Mouse (Mus musculus): Measurements from ENCODE around the gene Ezr.

The Ezr gene

GRCm38 (mm10) chr17:6789103-6789502 lies 6.5 kb upstream of the Ezr start:
- peak; percentile 58 for DNase-seq

DNA sequence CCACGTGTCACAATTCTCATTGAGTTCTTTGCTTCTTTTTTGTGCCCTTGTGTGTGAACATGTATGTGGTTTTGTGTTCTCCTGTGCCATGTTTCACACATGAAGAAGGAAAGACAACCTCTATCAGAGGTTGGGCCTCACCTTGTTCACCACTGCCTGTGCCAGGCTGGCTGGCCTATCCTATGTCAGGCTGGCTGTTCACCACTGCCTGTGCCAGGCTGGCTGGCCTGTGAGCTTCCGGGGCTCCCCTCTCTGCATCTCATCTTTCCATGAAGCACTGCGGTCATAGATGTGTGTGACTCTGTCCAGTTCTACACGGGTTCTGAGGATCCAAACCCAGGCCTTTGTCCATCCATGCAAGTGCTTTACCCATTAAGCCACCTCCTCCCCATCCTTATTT lies 4.7 kb upstream of the Ezr start:
- no peak for DNase-seq

- no peak for DNase-seq
Measured at GRCm38 (mm10) chr17:6783756-6784357, 1.3 kb upstream of the Ezr start.

- peak; percentile 36 for DNase-seq
Measured at GRCm38 (mm10) chr17:6783006-6783661, 550 bp upstream of the Ezr start.

- no peak for DNase-seq
Measured at GRCm38 (mm10) chr17:6782033-6782526, 504 bp downstream of the Ezr start.

DNA sequence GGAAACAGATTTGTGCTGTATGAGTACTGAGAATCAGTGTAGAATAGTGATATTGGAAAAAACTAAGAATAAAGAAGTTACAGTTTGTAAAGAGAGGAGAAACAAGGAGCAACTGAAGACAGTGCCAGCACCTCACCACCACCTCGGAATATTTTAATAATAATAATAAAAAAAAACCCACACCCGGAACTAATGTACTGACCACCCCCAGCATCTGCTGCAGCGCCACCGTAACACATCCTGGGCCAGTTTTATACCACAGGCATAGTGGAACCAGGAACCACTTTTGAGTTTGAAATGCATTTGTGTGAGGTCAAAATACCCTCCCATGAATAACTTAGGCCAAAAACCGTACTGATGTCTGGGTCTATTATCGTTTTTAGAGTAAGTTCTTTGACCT lies 1.3 kb downstream of the Ezr start:
- DNase-seq: no peak

DNA sequence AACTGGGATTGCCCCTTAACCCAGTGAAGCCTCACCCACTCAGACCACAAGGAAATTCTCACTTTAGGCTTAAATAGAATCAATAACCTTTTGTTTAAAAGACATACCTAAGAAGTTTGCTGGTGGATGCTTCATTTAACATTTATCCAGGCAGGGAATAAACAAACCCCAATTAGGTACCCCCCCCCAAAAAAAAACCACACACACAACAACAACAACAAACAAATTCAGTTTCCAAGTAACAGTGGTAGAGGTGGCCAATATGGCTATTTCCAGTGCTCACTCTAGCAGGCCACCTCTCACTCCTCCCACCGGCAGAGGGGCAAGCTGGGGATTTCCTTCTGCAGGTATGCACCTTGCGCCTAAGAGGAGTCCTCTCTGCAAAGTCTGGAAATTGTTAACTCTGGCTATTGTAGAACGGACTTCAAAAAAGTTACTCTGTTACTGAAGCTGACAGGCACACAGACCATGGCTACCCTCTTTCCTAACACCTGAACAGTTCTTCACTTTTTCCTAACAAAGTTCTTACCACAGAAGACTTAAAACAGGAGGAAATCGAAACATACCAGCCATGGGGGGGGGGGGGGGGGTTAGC lies 2.0 kb downstream of the Ezr start:
- DNase-seq: no peak

GRCm38 (mm10) chr17:6779632-6780031 lies 3.0 kb downstream of the Ezr start:
- DNase-seq: no peak

- no peak for DNase-seq
Measured at GRCm38 (mm10) chr17:6778771-6779509, 3.6 kb downstream of the Ezr start.

DNA sequence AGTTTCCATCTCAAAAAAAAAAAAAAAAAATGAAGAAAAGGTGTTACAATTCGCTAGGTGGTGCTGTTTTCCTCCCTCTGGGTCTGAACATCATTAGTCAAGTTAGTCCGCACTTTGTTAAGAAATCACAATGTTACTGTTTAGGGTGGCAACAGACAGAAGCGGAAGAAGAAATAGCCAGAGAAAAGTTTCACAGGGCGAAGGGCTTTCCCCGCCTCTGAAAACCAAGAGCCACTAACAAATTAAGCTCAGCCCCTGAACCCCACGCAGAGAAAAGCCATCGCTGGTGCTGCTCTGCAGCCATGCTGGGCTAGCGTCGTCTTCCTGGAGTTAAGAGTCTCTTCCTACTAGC lies 4.3 kb downstream of the Ezr start:
- no peak for DNase-seq

DNA sequence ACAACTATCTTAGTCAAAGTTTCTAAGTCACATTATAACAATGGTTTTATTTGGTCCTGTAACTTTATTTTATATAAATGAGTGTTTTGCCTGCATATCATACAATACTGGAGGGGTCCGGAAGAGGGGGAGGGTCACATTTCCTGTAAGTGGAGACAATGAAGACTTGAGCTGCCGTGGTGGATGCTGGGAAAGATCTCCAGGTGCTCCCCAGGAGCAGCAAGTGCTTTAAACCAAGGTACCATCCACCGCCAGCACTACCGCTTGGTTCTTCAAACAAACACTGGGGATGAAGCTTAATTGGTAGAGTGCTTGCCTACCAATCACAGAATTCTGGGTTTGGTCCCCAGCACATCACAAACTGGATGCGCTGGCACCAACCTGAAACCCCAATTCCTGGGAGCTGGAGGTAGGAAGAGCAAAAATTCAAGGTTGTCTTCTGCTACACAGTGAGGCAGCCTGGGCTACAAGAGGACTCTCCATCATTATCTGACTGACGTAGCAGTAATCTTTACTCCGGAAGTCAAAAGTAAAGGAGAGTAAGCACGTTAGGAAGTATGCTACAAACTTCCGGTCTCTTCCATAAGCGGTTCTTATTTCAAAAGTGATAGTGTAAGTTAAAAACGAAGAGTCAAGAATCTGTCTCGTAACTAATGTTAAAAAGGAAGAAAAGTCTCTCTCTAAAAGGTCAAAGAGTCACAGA lies 4.8 kb downstream of the Ezr start:
- DNase-seq: no peak

- no peak for DNase-seq
Measured at GRCm38 (mm10) chr17:6777061-6777460, 5.5 kb downstream of the Ezr start.

- no peak for DNase-seq
Measured at GRCm38 (mm10) chr17:6776576-6776975, 6.0 kb downstream of the Ezr start.

- no peak for DNase-seq
Measured at GRCm38 (mm10) chr17:6776123-6776522, 6.5 kb downstream of the Ezr start.

- DNase-seq: no peak
Measured at GRCm38 (mm10) chr17:6775671-6776070, 6.9 kb downstream of the Ezr start.

GRCm38 (mm10) chr17:6775221-6775620 lies 7.4 kb downstream of the Ezr start:
- DNase-seq: no peak

GRCm38 (mm10) chr17:6773249-6773966 lies 9.2 kb downstream of the Ezr start:
- DNase-seq: no peak

DNA sequence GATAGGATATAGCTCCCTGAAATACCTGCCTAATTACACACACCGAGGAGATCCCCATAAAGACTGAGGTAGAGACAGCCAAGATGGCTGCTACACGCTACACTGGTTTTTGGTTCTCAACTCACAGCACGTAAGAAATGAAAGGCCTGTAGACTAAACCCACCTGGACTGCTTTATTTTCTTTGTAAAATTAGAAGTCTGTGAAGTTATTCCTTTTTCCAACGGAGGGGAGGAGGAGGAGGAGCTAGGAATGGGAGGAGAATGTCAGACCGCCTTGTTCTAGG lies 10.2 kb downstream of the Ezr start:
- DNase-seq: no peak

DNA sequence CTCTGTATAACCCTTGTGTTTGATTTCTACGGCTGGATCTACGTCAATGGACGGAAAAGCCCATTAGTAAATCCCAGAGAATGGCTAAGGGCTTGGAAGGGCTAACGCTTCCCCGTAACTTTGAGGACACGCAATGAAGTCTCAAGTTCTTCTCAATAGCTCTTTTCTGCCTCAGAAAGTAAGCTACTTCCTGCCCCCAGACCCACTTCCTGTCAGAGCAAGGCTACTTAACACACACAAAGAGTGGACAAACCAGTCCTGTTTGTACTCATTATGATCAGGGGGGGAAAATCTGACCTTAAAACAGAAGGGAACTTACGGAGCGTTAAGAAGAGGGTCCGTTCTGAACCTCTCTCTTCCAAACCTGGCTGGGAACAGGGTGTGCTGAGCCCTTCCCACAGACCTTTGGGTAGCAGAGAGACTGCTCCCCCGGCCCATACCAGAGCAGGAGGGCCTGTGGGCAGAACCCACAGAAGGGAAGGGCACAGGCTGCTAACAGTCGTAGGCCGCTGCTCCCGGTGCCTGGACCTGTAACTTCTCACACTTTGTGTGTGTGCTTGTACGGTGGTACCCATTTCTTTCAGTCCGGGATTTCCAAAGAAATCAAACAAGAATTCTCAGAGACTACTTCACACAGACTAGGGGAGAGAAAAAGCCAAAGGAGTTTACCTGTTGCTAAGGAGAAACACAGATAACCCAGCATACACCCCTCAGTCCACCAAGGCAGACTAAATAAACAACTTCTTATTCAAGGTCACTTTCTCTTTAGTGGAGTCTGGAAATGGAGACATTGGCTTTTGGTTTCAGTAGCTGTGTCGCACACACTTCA lies 10.7 kb downstream of the Ezr start:
- no peak for DNase-seq

GRCm38 (mm10) chr17:6769602-6770001 lies 13.0 kb downstream of the Ezr start:
- no peak for DNase-seq

GRCm38 (mm10) chr17:6768301-6768788 lies 14.2 kb downstream of the Ezr start:
- no peak for DNase-seq

DNA sequence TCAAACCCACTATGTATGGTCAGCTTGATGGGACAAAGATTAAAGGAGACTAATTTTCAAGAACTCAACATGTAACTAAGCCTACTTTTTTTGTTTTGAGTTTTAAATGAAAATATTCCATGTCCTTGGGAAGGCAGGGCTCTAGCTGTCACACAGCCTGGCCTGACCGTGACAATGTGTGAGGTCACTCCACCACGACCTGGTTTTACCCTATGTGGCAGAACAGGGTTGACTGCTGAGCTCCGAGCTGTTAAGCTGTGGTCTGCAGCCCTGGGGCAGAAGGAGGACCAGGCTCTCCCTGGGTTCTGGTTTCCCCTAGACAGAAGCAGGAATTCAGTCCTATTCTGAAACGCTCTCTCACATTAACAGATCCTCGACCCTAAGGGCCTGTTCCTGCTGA lies 14.8 kb downstream of the Ezr start:
- no peak for DNase-seq

All from cerebellum, adult 11 months (tissue).